Mouse (Mus musculus) heart, embryonic 16.5 days (tissue): Measurements from ENCODE around the gene Padi6. TPM values are rescaled to one million over a fixed set of nuclear protein-coding genes. Genes with fewer than 3 reads are reported as not detected.

Experiments used
- microRNA-seq: library from miRNA; unstranded; fragments of <30 nt; microRNA quantifications from one replicate; pipeline ENCODE4, GENCODE M21; 2017
- polyA plus RNA-seq: library from polyadenylated mRNA; unstranded; fragments of >200 nt; fragmentation: Nextera tagmentation; extraction: Ambion mirVana; gene quantifications from 2 replicates; pipeline ENCODE4 v1.2.1, GENCODE M21; 2015

Gene Padi6
- polyA plus RNA-seq, 1 experiment from 2014 or later, result 0.35 TPM

Small RNAs within 50 kb of the gene (microRNA-seq; reads per million reads assigned to microRNA genes)
- gene Gm23045, result not detected
- gene Gm25951, result not detected

Other genes with a start within 250 kb of the Padi6 start
- gene Arhgef10l, start 76.6 kb downstream of the Padi6 start, polyA plus RNA-seq, result 18.6 TPM in 2 replicates
- gene Rcc2, start 42.1 kb downstream of the Padi6 start, polyA plus RNA-seq, result 8.6 and 9.4 TPM in 2 replicates
- gene Padi4, start 31.6 kb upstream of the Padi6 start, polyA plus RNA-seq, result 2.6 and 3.0 TPM in 2 replicates
- 0.24 and 0.55 TPM in 2 replicates for gene Padi3, start 68.0 kb upstream of the Padi6 start, polyA plus RNA-seq
- 0.07 and 0.10 TPM in 2 replicates for gene Padi1, start 103.1 kb upstream of the Padi6 start, polyA plus RNA-seq
- 2.1 and 2.6 TPM in 2 replicates for gene Padi2, start 163.7 kb upstream of the Padi6 start, polyA plus RNA-seq
- gene Sdhb, start 218.6 kb upstream of the Padi6 start, polyA plus RNA-seq, result 1,158 and 1,167 TPM in 2 replicates
- gene Atp13a2, start 244.2 kb upstream of the Padi6 start, polyA plus RNA-seq, result 28.9 and 30.7 TPM in 2 replicates